Mouse (Mus musculus): ENCODE measurements at regions not wholly inside any gene's neighbourhood (a gene's known extent, or its start where the extent isn't known, plus 50 kb on each side); places are given as distances from the start of the nearest gene placed in this dataset.

- intact Hi-C loops (cut with DNase I), result no loop called here
Measured at GRCm38 (mm10) chr13:71874986-71875385, 88.5 kb downstream of the Irx1 start.

DNA sequence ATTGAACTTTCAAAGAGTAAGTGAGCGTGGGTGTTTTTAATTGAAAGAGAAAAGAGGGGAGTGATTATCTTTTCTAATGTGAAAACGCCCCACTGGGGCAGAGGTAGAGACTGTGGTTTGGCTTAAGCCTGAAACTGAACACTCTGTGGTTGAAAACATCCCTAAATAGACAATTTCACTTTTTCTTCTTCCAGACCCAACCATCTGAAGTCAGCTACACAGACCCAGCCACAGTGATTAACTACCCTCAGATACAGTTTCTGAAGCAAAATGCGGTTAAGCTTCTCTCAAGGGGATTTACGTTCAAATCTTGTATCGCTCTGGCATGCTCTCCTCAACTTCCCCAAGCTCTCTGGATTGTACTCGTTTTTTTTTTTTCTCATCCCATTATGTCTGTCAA is 94.8 kb downstream of the Irx1 start:
- intact Hi-C loops (cut with DNase I), result no loop called here
- no peak for DNase-seq

More at GRCm38 (mm10) chr13:71874986-71875385, 88.5 kb downstream of the Irx1 start:
- DNase-seq, result no peak

- intact Hi-C loops (cut with DNase I), result no loop called here
- DNase-seq, result no peak
Measured at GRCm38 (mm10) chr13:71853426-71854025, 110.0 kb downstream of the Irx1 start.

DNA sequence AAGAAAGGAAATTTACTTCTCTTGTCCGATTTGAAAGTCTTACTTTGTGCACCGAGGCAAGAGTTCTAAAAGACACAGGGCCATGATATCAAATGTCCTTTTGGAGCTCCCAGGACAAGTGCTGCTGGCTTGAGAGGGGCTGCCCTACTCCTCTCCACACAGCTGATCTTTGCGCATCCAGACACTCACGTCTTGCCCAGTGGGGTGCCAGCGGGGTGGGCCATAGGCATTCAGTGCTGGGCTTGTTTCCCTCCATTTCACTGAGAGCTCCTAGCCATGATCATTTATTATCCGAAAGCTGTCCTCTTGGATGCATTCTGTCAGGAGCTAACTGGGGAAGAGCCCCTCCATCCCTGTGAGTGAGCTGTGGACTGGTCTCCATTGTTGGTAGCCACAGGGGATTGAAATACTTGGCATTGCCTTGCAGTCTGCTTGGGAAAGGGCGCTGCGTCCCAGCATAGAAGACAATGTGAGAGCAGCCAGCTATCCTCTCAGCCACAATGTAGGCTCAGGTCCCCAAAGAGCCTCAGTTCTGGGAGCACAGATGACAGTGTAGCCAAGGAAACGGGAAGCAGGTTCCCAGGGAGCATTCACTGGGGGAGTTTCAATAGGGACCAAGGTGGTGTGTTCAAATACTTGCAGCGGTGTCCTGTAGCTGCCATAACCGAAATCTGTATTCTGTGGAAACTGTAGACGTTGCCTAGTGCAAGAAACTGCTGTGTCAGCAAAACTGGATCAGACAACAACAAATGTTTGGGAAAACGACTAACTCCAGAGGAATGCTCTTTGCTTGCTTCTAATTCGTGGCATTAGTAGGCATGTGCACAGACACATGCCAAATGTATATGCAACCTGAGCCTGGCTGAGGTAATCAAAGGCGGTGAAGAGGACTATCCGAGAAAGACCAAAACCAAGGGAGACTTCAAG is 159.2 kb downstream of the Irx1 start:
- DNase-seq, result no peak

GRCm38 (mm10) chr13:71798288-71798687 is 165.2 kb downstream of the Irx1 start:
- intact Hi-C loops (cut with DNase I), result no loop called here
- no peak for DNase-seq

More for the DNA sequence above, 159.2 kb downstream of the Irx1 start:
- intact Hi-C loops (cut with DNase I), result loop anchor here (10.0 kb wide), 2 partner anchors 349 to 1121 kb away; no protein-coding TSS in a partner anchor

- intact Hi-C loops (cut with DNase I), result no loop called here
- peak; percentile 21 to 24 for DNase-seq
Measured at GRCm38 (mm10) chr13:71784740-71785139, 178.8 kb downstream of the Irx1 start.

DNA sequence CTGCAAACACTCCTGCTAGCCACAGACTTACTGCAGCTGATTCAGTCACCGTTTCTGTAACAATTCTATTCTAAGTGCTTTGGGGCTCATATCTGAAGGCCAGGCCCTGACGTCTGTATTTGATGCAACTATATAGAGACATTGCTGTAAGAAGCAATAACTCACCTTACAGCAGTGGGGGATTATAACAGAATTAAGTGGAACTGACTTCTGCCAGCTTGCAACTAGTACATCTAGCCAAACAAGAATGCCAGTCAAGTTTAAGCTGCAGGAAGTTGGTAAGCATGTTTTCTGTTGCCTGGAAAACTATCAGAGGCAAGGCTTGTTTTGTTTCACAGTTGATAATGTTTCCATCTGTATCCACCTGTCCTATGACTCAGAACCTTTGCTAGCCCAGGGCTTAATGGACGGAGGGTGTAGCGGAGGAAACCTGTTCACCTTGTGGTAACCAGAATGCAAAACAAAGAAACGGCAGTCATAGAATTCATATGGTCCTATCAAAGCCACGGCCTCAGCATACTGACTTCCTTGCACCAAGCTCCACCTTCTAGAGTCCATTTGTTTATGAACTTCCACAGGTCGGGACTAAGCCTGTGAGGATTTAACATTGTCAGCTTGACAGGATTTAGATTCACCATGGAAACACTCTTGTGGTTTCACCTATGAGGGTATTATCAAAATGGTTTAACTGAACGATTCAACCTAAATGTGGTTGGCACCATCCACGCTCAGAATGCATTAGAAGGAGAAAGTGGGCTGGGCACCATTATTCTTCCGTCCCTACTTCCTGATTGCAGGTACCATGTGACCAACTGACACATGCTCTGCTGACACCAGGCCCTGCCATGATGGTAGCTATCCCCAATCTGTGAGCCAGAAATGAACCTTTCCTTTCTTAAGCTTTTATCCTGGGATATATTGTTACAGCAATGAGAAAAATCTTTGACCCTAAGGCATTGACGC is 216.2 kb downstream of the Irx1 start:
- intact Hi-C loops (cut with DNase I), result no loop called here

GRCm38 (mm10) chr13:71746534-71746933 is 217.0 kb downstream of the Irx1 start:
- intact Hi-C loops (cut with DNase I), result no loop called here
- no peak for DNase-seq

More for the DNA sequence above, 216.2 kb downstream of the Irx1 start:
- DNase-seq, result no peak

GRCm38 (mm10) chr13:71736821-71737345 is 226.6 kb downstream of the Irx1 start:
- no peak for DNase-seq
- intact Hi-C loops (cut with DNase I), result no loop called here

GRCm38 (mm10) chr13:71734261-71734660 is 229.3 kb downstream of the Irx1 start:
- no peak for DNase-seq
- intact Hi-C loops (cut with DNase I), result no loop called here

DNA sequence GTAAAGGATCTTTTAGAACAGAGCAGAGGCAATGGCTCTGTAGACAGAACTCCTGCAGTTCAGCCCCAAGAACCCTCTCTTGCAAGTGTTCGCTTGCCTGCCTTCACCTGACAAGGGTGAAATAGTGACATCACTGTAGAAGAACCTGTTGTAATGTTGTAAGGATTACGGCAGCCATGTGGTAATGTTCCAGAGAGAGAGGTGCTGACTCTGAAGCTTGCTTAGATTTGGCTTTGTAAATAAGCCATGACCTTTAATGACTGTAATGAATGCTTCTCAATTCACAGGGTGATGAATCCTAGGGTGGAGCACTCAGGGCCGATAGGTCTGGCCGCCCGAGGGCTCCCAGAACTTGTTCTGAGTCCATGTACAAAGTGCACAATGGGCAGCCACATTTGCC is 230.2 kb downstream of the Irx1 start:
- DNase-seq, result no peak
- intact Hi-C loops (cut with DNase I), result no loop called here

DNA sequence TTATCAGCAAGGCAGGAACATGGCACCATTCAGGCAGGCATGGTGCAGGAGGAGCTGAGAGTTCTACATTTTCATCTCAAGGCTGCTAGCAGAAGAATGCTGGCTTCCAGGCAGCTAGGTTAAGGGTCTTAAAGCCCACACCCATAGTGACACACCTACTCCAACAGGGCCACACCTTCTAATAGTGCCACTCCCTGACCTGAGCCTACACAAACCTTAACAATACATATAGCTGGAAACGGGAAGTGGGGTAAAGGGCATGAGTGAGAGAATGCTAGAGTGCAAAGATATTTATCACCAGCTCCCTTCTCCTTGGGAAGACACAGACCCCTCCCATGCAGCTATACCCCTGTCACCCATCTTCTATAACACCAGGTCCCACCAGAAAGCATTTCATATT is 230.6 kb downstream of the Irx1 start:
- no peak for DNase-seq
- intact Hi-C loops (cut with DNase I), result no loop called here

GRCm38 (mm10) chr13:71690069-71690817 is 273.3 kb downstream of the Irx1 start:
- intact Hi-C loops (cut with DNase I), result no loop called here
- DNase-seq, result no peak

- intact Hi-C loops (cut with DNase I), result no loop called here
- no peak for DNase-seq
Measured at GRCm38 (mm10) chr13:71689187-71689586, 274.3 kb downstream of the Irx1 start.

DNA sequence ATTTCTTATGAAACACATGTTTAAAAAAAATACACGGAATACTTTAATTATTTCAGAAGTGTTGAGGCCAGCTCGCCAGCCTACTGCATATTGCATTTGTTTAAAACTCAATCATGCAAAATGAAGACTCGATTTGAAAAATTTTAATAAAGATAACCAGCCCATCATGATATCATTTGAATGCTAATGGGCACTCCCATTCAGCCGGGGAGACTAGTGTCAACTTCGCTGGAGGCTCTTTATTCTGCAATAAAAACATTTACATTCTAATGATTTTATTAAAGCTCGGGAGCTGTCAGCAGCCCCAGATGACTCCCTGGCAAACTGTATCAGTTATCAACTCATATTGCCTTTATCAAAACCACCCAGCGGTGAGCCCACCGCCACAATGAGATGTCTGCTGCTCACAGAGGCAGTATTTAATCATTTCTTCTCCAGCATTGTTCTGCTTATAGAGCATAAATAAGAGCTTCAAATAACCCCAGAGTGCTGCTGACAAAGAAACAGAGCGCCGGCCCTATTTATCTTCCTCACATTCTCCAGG is 287.4 kb downstream of the Irx1 start:
- intact Hi-C loops (cut with DNase I), result no loop called here

GRCm38 (mm10) chr13:71669956-71670739 is 293.4 kb downstream of the Irx1 start:
- intact Hi-C loops (cut with DNase I), result no loop called here
- peak; percentile 18 to 43 for DNase-seq

More for the DNA sequence above, 287.4 kb downstream of the Irx1 start:
- DNase-seq, result no peak

GRCm38 (mm10) chr13:71668256-71668655 is 295.3 kb downstream of the Irx1 start:
- DNase-seq, result peak in 1 of 2 experiments; percentile 5
- intact Hi-C loops (cut with DNase I), result no loop called here

DNA sequence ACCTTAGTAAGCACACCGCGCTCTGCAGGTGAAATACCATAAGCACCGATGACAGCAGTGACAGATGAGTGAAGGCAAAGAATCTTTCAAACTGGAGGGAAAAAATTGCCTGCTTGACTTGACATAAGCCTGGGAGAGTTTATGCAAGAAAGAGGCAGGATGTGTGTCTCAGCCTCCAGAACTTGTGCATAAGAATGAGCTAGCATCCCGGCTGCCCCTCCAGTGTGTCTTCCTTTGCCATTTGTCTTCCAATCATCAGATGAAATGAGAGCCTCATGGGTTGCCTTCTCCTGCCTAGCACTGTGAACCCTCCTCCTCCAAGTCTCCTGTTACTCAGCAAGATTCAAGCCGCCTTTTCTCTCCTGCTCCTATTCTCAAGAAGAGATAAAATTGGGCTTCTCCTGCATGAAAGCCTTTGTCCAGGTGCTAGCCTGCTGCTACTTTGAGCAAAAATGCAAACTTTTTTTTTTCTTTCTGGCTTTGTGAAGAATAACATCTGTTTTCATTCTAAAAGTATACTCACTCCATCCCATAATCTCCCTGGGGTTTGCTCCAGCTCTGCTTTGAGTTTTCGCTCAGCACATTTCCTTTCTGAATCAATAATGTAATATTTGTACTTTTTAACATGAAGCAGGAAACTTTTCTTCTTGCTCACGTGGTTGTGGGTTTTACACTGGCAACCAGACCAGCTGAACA is 298.2 kb downstream of the Irx1 start:
- peak in 1 of 2 experiments; percentile 3 for DNase-seq
- intact Hi-C loops (cut with DNase I), result no loop called here
